Mouse (Mus musculus) intestine, embryonic 15.5 days (tissue): ENCODE results near the gene Cby1. TPM values are rescaled to one million over a fixed set of nuclear protein-coding genes. Genes with fewer than 3 reads are reported as not detected.
"Not testable (repeated sequence)": the region's sequence is repeated elsewhere in the genome, so short reads cannot be mapped to it uniquely, and the experiment has no call there.

ENCODE experiments used
- ATAC-seq: fragments of 200-750 bp; cut with Nextera tagmentation; 2 replicates; pipeline ENCODE4 v1.8.0; 2017; ENCODE audit warnings: moderate TSS enrichment, moderate library complexity
- H3K27ac ChIP-seq: fragments of 300-500 bp; sonication (generic); 2 replicates; pipeline ENCODE4 v1.5.1; 2015; ENCODE audit warnings: mild to moderate bottlenecking, inconsistent platforms
- H3K27me3 ChIP-seq: fragments of 300-500 bp; sonication (generic); replicated peaks from 2 replicates; pipeline ENCODE4 v1.6.1; 2015; ENCODE audit warnings: inconsistent platforms
- H3K36me3 ChIP-seq: fragments of 300-500 bp; sonication (generic); 2 replicates; pipeline ENCODE4 v1.6.1; 2015; ENCODE audit warnings: inconsistent platforms
- H3K4me1 ChIP-seq: fragments of 300-500 bp; sonication (generic); replicated peaks from 2 replicates; pipeline ENCODE4 v1.6.1; 2015; ENCODE audit warnings: inconsistent platforms
- H3K4me2 ChIP-seq: fragments of 300-500 bp; sonication (generic); replicated peaks from 2 replicates; pipeline ENCODE4 v1.6.1; 2015; ENCODE audit warnings: mild to moderate bottlenecking, inconsistent platforms
- H3K4me3 ChIP-seq: fragments of 300-500 bp; sonication (generic); replicated peaks from 2 replicates; pipeline ENCODE4 v1.5.1; 2015; ENCODE audit warnings: inconsistent platforms
- H3K9ac ChIP-seq: fragments of 300-500 bp; sonication (generic); 2 replicates; pipeline ENCODE4 v1.6.1; 2015; ENCODE audit warnings: inconsistent platforms
- H3K9me3 ChIP-seq: fragments of 300-500 bp; sonication (generic); 2 replicates; pipeline ENCODE4 v1.6.1; 2016; ENCODE audit warnings: inconsistent platforms
- WGBS: fragments of 180-500 bp; shearing (Covaris S2); methylation state at CpG from one replicate; pipeline ENCODE4 v1.1.7; 2015; 5-methylcytosine and 5-hydroxymethylcytosine counted together
- polyA plus RNA-seq: library from polyadenylated mRNA; unstranded; fragments of >200 nt; fragmentation: Nextera tagmentation; extraction: Ambion mirVana; gene quantifications from 2 replicates; pipeline ENCODE4 v1.2.1, GENCODE M21; 2015

Cby1 gene
- polyA plus RNA-seq, 1 experiment from 2014 or later: 39.0 TPM

DNA sequence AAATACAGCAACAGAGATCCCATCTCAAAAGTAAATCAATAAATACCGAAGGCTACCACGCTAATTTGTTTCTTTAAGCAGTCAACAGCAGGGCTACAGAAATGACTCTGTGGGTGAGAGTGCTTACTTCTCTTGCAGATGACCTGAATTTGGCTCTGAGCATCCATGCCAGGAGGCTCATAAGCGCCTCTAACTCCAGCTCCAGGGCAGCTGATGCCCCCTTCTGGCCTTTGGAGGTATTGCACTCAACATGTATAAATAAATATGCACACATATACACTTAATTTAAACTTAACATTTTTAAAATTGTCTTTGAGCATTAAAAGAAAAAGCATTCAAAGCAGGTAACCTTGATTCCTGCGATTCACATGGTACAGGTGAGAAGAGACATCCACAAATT lies 7.5 kb upstream of the Cby1 start:
- Histone ChIP-seq H3K4me1 (no peaks in the 10 kb centered on the region), H3K9me3 (no peaks in the 10 kb centered on the region), H3K9ac (no peak overlapping the region), H3K27me3 (no peaks in the 10 kb centered on the region), H3K27ac (no peak overlapping the region), H3K4me2 (no peak overlapping the region), H3K36me3 (no peaks in the 10 kb centered on the region), H3K4me3 (no peak overlapping the region)
- no peak for ATAC-seq
- 74% methylated on average over 4 of the region's 4 CpGs for WGBS

GRCm38 (mm10) chr15:79656451-79656850 lies 2.5 kb upstream of the Cby1 start:
- Histone ChIP-seq H3K4me1 (peaks cover 3% of the 10 kb centered on the region; the same call in 1 of the 2 replicates), H3K27me3 (no peaks in the 10 kb centered on the region), H3K9me3 (no peaks in the 10 kb centered on the region), H3K4me2 (no peak overlapping the region), H3K27ac (peak overlapping the region; percentile 46; the same call in 1 of the 2 replicates), H3K9ac (no peak overlapping the region), H3K4me3 (no peak overlapping the region), H3K36me3 (no peaks in the 10 kb centered on the region)
- ATAC-seq: no peak
- 82% methylated on average over 14 of the region's 14 CpGs for WGBS

GRCm38 (mm10) chr15:79657837-79658530 lies 1.0 kb upstream of the Cby1 start:
- H3K36me3 ChIP-seq: no peaks in the 10 kb centered on the region
- peaks cover 3% of the 10 kb centered on the region; the same call in 1 of the 2 replicates for H3K4me1 ChIP-seq
- H3K9me3 ChIP-seq: no peaks in the 10 kb centered on the region
- WGBS: 3% methylated on average over 16 of the region's 16 CpGs
- H3K4me2 ChIP-seq: peak overlapping the region; percentile 91
- peak overlapping the region; percentile 66 for H3K4me3 ChIP-seq
- H3K9ac ChIP-seq: peak overlapping the region; percentile 72
- H3K27ac ChIP-seq: peak overlapping the region; percentile 88
- ATAC-seq: peak; percentile 37
- no peaks in the 10 kb centered on the region for H3K27me3 ChIP-seq

DNA sequence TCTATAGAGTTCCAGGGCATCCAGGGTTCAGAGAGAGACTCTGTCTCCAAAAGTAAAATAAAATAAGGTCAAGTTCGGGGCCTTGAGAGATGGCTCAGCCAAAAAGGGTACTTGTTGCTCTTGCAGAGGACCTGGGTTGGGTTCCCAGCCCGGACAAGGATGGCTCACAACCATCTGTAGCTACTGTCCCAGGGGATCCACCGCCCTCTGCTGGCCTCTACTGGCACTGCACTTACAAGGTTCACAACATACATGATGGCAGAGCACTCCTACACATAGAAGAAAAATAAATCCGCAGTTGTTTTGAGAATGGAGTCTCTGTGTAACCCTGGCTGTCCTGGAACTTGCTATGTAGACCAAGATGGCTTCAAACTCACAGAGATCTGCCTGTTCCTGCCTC lies 2.9 kb downstream of the Cby1 start:
- 0 out of 2 replicates have a peak, but pooled peaks cover 6% of the 10 kb centered on the region for H3K36me3 ChIP-seq
- no peak overlapping the region for H3K4me2 ChIP-seq
- H3K27ac ChIP-seq: no peak overlapping the region
- ATAC-seq: no peak
- H3K27me3 ChIP-seq: no peaks in the 10 kb centered on the region
- no peak overlapping the region for H3K4me3 ChIP-seq
- H3K9ac ChIP-seq: no peak overlapping the region
- peaks cover 3% of the 10 kb centered on the region; the same call in 1 of the 2 replicates for H3K4me1 ChIP-seq
- no peaks in the 10 kb centered on the region for H3K9me3 ChIP-seq
- 66% methylated on average over 4 of the region's 4 CpGs for WGBS

- ATAC-seq: no peak
- Histone ChIP-seq H3K4me2 (no peak overlapping the region), H3K4me1 (peaks cover 2% of the 10 kb centered on the region; the same call in 1 of the 2 replicates), H3K27ac (no peak overlapping the region), H3K9ac (no peak overlapping the region), H3K36me3 (0 out of 2 replicates have a peak, but pooled peaks cover 6% of the 10 kb centered on the region), H3K27me3 (no peaks in the 10 kb centered on the region), H3K4me3 (no peak overlapping the region), H3K9me3 (no peaks in the 10 kb centered on the region)
- WGBS: 88% methylated on average over 8 of the region's 8 CpGs
These were observed 5.7 kb downstream of the Cby1 start for GRCm38 (mm10) chr15:79664666-79665065.

GRCm38 (mm10) chr15:79669195-79669594 lies 10.2 kb downstream of the Cby1 start:
- ATAC-seq: no peak
- no peak overlapping the region for H3K4me3 ChIP-seq

GRCm38 (mm10) chr15:79670249-79670971 lies 11.4 kb downstream of the Cby1 start, which contains the start of gene Tomm22:
Tomm22 (plus strand) TSS chr15:79670861.
- Histone ChIP-seq H3K4me1 (peaks cover 5% of the 10 kb centered on the region), H3K4me2 (peak within 1 kb of the TSS; percentile 69), H3K9ac (peak within 1 kb of the TSS; percentile 92), H3K36me3 (peaks cover 30% of the 10 kb centered on the region), H3K27me3 (no peaks in the 10 kb centered on the region), H3K4me3 (peak within 1 kb of the TSS; percentile 87), H3K9me3 (no peaks in the 10 kb centered on the region), H3K27ac (no peak within 1 kb of the TSS)
- ATAC-seq: peak; percentile 98
- whole genome bisulfite sequencing: 16% methylated on average over 33 of the region's 33 CpGs

More at GRCm38 (mm10) chr15:79669195-79669594, 10.2 kb downstream of the Cby1 start:
- no peaks in the 10 kb centered on the region for H3K27me3 ChIP-seq
- peaks cover 20% of the 10 kb centered on the region for H3K36me3 ChIP-seq
- no peak overlapping the region for H3K4me2 ChIP-seq
- H3K27ac ChIP-seq: no peak overlapping the region
- 70% methylated on average over 10 of the region's 10 CpGs for WGBS
- H3K4me1 ChIP-seq: peaks cover 5% of the 10 kb centered on the region
- no peaks in the 10 kb centered on the region for H3K9me3 ChIP-seq
- no peak overlapping the region for H3K9ac ChIP-seq

DNA sequence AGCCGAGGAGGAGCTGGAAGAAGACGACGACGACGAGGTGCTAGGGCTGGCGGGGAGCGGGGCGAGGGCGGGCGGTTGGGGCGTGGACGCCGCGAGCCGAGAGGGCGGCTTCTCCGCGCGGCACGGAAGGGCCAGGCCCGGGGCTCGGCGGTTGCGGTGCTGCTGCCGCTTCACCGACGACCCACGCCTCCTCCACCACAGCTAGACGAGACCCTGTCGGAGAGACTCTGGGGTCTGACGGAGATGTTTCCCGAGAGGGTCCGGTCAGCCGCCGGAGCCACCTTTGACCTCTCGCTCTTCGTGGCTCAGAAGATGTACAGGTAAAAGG lies 11.9 kb downstream of the Cby1 start:
- Histone ChIP-seq H3K9ac (peak overlapping the region; percentile 92), H3K4me3 (peak overlapping the region; percentile 87), H3K4me1 (peaks cover 5% of the 10 kb centered on the region), H3K27me3 (no peaks in the 10 kb centered on the region), H3K9me3 (no peaks in the 10 kb centered on the region), H3K36me3 (peaks cover 29% of the 10 kb centered on the region), H3K27ac (no peak overlapping the region), H3K4me2 (peak overlapping the region; percentile 69)
- WGBS: under 1% methylated on average over 37 of the region's 37 CpGs
- peak; percentile 73 for ATAC-seq

DNA sequence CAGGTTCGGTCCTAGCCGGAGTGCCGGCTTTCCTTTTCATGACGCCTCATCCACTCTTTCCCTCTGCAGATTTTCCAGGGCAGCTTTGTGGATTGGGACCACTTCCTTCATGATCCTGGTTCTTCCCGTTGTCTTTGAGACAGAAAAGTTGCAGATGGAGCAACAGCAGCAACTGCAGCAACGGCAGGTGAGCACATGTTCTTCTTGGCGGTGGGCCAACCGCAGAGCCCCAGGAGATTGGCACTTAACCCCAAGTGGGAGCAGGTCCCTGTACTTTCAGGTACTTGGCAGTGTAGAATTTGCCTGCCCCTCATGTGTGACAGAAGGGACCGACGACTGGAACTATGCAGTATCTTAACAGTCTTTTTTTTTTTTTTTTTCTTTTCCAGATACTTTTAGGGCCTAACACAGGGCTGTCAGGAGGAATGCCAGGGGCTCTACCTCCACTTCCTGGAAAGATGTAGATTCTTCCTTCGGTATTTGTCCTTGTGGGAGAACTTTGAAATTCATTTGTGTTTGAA lies 12.9 kb downstream of the Cby1 start:
- Histone ChIP-seq H3K4me3 (peak overlapping the region; percentile 87), H3K36me3 (peaks cover 36% of the 10 kb centered on the region), H3K4me2 (peak overlapping the region; percentile 69)
- WGBS: 78% methylated on average over 11 of the region's 11 CpGs
- not testable (repeated sequence) for H3K27ac ChIP-seq, H3K27me3 ChIP-seq, H3K9me3 ChIP-seq, H3K9ac ChIP-seq, ATAC-seq, H3K4me1 ChIP-seq

DNA sequence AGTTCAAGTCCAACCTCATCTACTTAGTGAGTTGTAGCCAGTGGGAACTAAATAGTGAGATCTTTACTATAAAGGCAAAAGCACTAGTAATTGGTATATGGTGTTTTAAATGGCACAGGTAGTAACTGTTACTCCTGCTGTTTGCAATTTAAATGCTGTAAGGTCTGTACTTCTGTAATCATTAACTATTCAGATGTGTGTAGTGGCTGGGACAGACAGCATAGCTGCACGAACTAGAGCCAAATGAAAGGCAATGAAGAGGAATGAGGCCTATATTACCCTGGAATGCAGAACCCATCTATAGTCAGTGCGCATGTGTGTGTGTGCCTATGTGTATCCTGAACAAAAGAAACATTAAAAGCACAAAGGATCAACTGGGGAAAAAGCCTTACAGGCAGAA lies 18.9 kb downstream of the Cby1 start:
- Histone ChIP-seq H3K9ac (no peak overlapping the region), H3K36me3 (peaks cover 38% of the 10 kb centered on the region), H3K4me1 (peaks cover 4% of the 10 kb centered on the region), H3K9me3 (no peaks in the 10 kb centered on the region), H3K27ac (no peak overlapping the region), H3K27me3 (no peaks in the 10 kb centered on the region), H3K4me2 (no peak overlapping the region), H3K4me3 (no peak overlapping the region)
- ATAC-seq: no peak
- WGBS: 73% methylated on average over 2 of the region's 2 CpGs

- no peaks in the 10 kb centered on the region for H3K27me3 ChIP-seq
- no peak overlapping the region for H3K27ac ChIP-seq
- no peaks in the 10 kb centered on the region for H3K9me3 ChIP-seq
- 0 out of 2 replicates have a peak, but pooled peaks have one; percentile 24 for ATAC-seq
- H3K4me3 ChIP-seq: no peak overlapping the region
- H3K9ac ChIP-seq: no peak overlapping the region
- H3K4me2 ChIP-seq: no peak overlapping the region
- 87% methylated on average over 4 of the region's 4 CpGs for WGBS
- 0 out of 2 replicates have a peak, but pooled peaks cover 3% of the 10 kb centered on the region for H3K36me3 ChIP-seq
- peaks cover 38% of the 10 kb centered on the region for H3K4me1 ChIP-seq
These were observed 23.0 kb downstream of the Cby1 start for GRCm38 (mm10) chr15:79681973-79682372.

DNA sequence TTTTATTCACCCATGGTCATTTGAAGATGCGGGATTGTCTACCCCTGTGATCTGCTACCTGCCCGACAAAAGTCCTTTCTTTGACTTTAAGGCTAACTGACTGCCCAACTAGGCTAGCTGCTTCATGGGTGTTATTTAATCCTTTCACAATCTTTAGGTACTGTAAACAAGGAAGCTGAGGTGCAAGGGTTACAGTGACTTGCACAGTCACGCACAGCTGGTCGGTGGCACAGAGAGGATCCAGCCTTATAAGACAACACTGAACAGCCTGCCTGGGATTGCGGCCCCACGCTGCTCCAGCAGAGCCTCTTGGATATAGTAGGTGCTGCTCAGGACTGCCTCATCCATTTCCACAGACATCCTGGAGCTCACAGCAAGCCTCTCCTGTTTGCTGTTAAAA lies 24.1 kb downstream of the Cby1 start:
- no peak overlapping the region for H3K9ac ChIP-seq
- no peak overlapping the region for H3K4me3 ChIP-seq
- H3K9me3 ChIP-seq: no peaks in the 10 kb centered on the region
- H3K36me3 ChIP-seq: 0 out of 2 replicates have a peak, but pooled peaks cover 3% of the 10 kb centered on the region
- H3K4me2 ChIP-seq: peak overlapping the region; percentile 75; the same call in 1 of the 2 replicates
- H3K4me1 ChIP-seq: peaks cover 38% of the 10 kb centered on the region
- no peak overlapping the region for H3K27ac ChIP-seq
- 72% methylated on average over 6 of the region's 6 CpGs for WGBS
- no peaks in the 10 kb centered on the region for H3K27me3 ChIP-seq
- ATAC-seq: no peak
